Mouse (Mus musculus): Measurements from ENCODE around the gene D130043K22Rik. TPM values are rescaled to one million over a fixed set of nuclear protein-coding genes. Genes with fewer than 3 reads are reported as not detected.

The D130043K22Rik gene
- polyA plus RNA-seq, 1 experiment from 2014 or later: 8.2 TPM

- H3K27ac ChIP-seq (replicated peaks): no peak overlapping the region
- H3K9ac ChIP-seq: no peak overlapping the region
- H3K27me3 ChIP-seq: no peaks in the 10 kb centered on the region
- H3K4me1 ChIP-seq (replicated peaks): peaks cover 32% of the 10 kb centered on the region
- 89% methylated on average over 9 of the region's 9 CpGs for WGBS
- H3K9me3 ChIP-seq: no peaks in the 10 kb centered on the region
- no peak for ATAC-seq (ENCODE audit: low FRiP score, low read depth)
- H3K4me2 ChIP-seq: no peak overlapping the region
- no peak overlapping the region for H3K4me3 ChIP-seq
- no peaks in the 10 kb centered on the region for H3K36me3 ChIP-seq
Measured at GRCm38 (mm10) chr13:24939472-24939871, 94.5 kb downstream of the D130043K22Rik start.

- 49% methylated on average over 17 of the region's 17 CpGs for WGBS
- no peak within 1 kb of the TSS for H3K27ac ChIP-seq (replicated peaks)
- no peak for ATAC-seq (ENCODE audit: low FRiP score, low read depth)
- no peak within 1 kb of the TSS for H3K4me3 ChIP-seq
- H3K4me1 ChIP-seq (replicated peaks): peaks cover 12% of the 10 kb centered on the region
- H3K36me3 ChIP-seq: no peaks in the 10 kb centered on the region
- H3K27me3 ChIP-seq: no peaks in the 10 kb centered on the region
- H3K4me2 ChIP-seq: peak within 1 kb of the TSS; percentile 29; the same call in 1 of the 2 replicates
- no peaks in the 10 kb centered on the region for H3K9me3 ChIP-seq
- H3K9ac ChIP-seq: no peak within 1 kb of the TSS
Measured at GRCm38 (mm10) chr13:24942512-24943282, 97.8 kb downstream of the D130043K22Rik start, which contains the start of gene Gpld1. TSS of gene Gpld1 (plus strand) at chr13:24943152.

GRCm38 (mm10) chr13:24943303-24943702, 98.4 kb downstream of the D130043K22Rik start:
- H3K9ac ChIP-seq: no peak overlapping the region
- H3K27ac ChIP-seq (replicated peaks): no peak overlapping the region
- no peak overlapping the region for H3K4me2 ChIP-seq
- no peaks in the 10 kb centered on the region for H3K36me3 ChIP-seq
- H3K27me3 ChIP-seq: no peaks in the 10 kb centered on the region
- H3K9me3 ChIP-seq: no peaks in the 10 kb centered on the region
- peaks cover 6% of the 10 kb centered on the region for H3K4me1 ChIP-seq (replicated peaks)
- no peak for ATAC-seq (ENCODE audit: low FRiP score, low read depth)
- 78% methylated on average over 8 of the region's 8 CpGs for WGBS
- no peak overlapping the region for H3K4me3 ChIP-seq

- no peaks in the 10 kb centered on the region for H3K36me3 ChIP-seq
- no peak overlapping the region for H3K4me3 ChIP-seq
- no peak overlapping the region for H3K27ac ChIP-seq (replicated peaks)
- no peaks in the 10 kb centered on the region for H3K4me1 ChIP-seq (replicated peaks)
- H3K9me3 ChIP-seq: no peaks in the 10 kb centered on the region
- ATAC-seq (ENCODE audit: low FRiP score, low read depth): peak; percentile 83
- no peak overlapping the region for H3K4me2 ChIP-seq
- H3K27me3 ChIP-seq: no peaks in the 10 kb centered on the region
- H3K9ac ChIP-seq: no peak overlapping the region
- WGBS: 11% methylated on average over 4 of the region's 4 CpGs
Measured at GRCm38 (mm10) chr13:24945567-24945966, 100.6 kb downstream of the D130043K22Rik start.

- Histone ChIP-seq H3K27me3 (no peaks in the 10 kb centered on the region), H3K27ac (replicated peaks) (no peak overlapping the region), H3K4me3 (no peak overlapping the region), H3K4me2 (no peak overlapping the region), H3K9me3 (no peaks in the 10 kb centered on the region), H3K9ac (no peak overlapping the region), H3K36me3 (no peaks in the 10 kb centered on the region), H3K4me1 (replicated peaks) (no peaks in the 10 kb centered on the region)
- ATAC-seq (ENCODE audit: low FRiP score, low read depth): no peak
- 89% methylated on average over 5 of the region's 5 CpGs for WGBS
Measured at GRCm38 (mm10) chr13:24947158-24947557, 102.2 kb downstream of the D130043K22Rik start.

GRCm38 (mm10) chr13:24948870-24949269, 103.9 kb downstream of the D130043K22Rik start:
- no peak for ATAC-seq (ENCODE audit: low FRiP score, low read depth)
- no peak overlapping the region for H3K9ac ChIP-seq
- no peaks in the 10 kb centered on the region for H3K9me3 ChIP-seq
- H3K27ac ChIP-seq (replicated peaks): no peak overlapping the region
- H3K4me2 ChIP-seq: no peak overlapping the region
- H3K4me3 ChIP-seq: no peak overlapping the region
- no peaks in the 10 kb centered on the region for H3K27me3 ChIP-seq
- WGBS: 93% methylated on average over 6 of the region's 6 CpGs
- H3K36me3 ChIP-seq: no peaks in the 10 kb centered on the region
- H3K4me1 ChIP-seq (replicated peaks): no peaks in the 10 kb centered on the region

Other genes starting within 250 kb of the D130043K22Rik start
- gene Armh2, start 103.9 kb upstream of the D130043K22Rik start, polyA plus RNA-seq (2015; fragmentation: Nextera tagmentation; extraction: Ambion mirVana): not detected in 2 replicates
- gene Gmnn, start 83.2 kb upstream of the D130043K22Rik start, polyA plus RNA-seq (2015; fragmentation: Nextera tagmentation; extraction: Ambion mirVana): 23.2 and 26.0 TPM in 2 replicates
- 16.6 and 23.4 TPM in 2 replicates for gene BC005537, start 43.5 kb upstream of the D130043K22Rik start, polyA plus RNA-seq (2015; fragmentation: Nextera tagmentation; extraction: Ambion mirVana)
- 53.8 and 57.2 TPM in 2 replicates for gene Acot13, start 13.6 kb upstream of the D130043K22Rik start, polyA plus RNA-seq (2015; fragmentation: Nextera tagmentation; extraction: Ambion mirVana)
- gene Tdp2, start 13.5 kb upstream of the D130043K22Rik start, polyA plus RNA-seq (2015; fragmentation: Nextera tagmentation; extraction: Ambion mirVana): 31.6 and 31.7 TPM in 2 replicates
- gene Aldh5a1, start 92.5 kb downstream of the D130043K22Rik start, polyA plus RNA-seq (2015; fragmentation: Nextera tagmentation; extraction: Ambion mirVana): 13.8 and 13.9 TPM in 2 replicates
- gene Gpld1, start 98.0 kb downstream of the D130043K22Rik start, polyA plus RNA-seq (2015; fragmentation: Nextera tagmentation; extraction: Ambion mirVana): 2.3 and 3.2 TPM in 2 replicates
- 16.2 and 17.3 TPM in 2 replicates for gene Mrs2, start 175.2 kb downstream of the D130043K22Rik start, polyA plus RNA-seq (2015; fragmentation: Nextera tagmentation; extraction: Ambion mirVana)
- 4.3 and 4.8 TPM in 2 replicates for gene Dcdc2a, start 210.9 kb downstream of the D130043K22Rik start, polyA plus RNA-seq (2015; fragmentation: Nextera tagmentation; extraction: Ambion mirVana)

All from hindbrain, embryonic 15.5 days (tissue).